Mouse (Mus musculus): ENCODE measurements at regions not wholly inside any gene's neighbourhood (a gene's known extent, or its start where the extent isn't known, plus 50 kb on each side); places are given as distances from the start of the nearest gene placed in this dataset.
A peak's percentile ranks its signal among the peaks of the same experiment; 100 is the strongest.

- no peak for ATAC-seq (ENCODE audit: low TSS enrichment)
Observed at GRCm38 (mm10) chr1:102811401-102811800, 1956.9 kb upstream of the Cdh20 start.

- no peak for ATAC-seq (ENCODE audit: low TSS enrichment)
Observed at GRCm38 (mm10) chr1:102825056-102825455, 1943.3 kb upstream of the Cdh20 start.

GRCm38 (mm10) chr1:102862418-102862817 is 1905.9 kb upstream of the Cdh20 start:
- no peak for ATAC-seq (ENCODE audit: low TSS enrichment)

GRCm38 (mm10) chr1:102879109-102879508 is 1889.2 kb upstream of the Cdh20 start:
- ATAC-seq (ENCODE audit: low TSS enrichment): no peak

- ATAC-seq (ENCODE audit: low TSS enrichment): peak; percentile 86
Observed at GRCm38 (mm10) chr1:102899174-102899573, 1869.2 kb upstream of the Cdh20 start.

- ATAC-seq (ENCODE audit: low TSS enrichment): no peak
Observed at GRCm38 (mm10) chr1:102923150-102923549, 1845.2 kb upstream of the Cdh20 start.

Measured in frontal cortex, adult (tissue).